Mouse (Mus musculus) midbrain, embryonic 16.5 days (tissue): ENCODE measurements around the gene Susd5. TPM values are rescaled to one million over a fixed set of nuclear protein-coding genes. Genes with fewer than 3 reads are reported as not detected.

ENCODE experiments used
- ATAC-seq: fragments of 200-750 bp; cut with Nextera tagmentation; 2 replicates; pipeline ENCODE4 v1.8.0; 2017; ENCODE audit warnings: moderate TSS enrichment
- H3K27ac ChIP-seq: fragments of 300-500 bp; sonication (generic); 2 replicates; pipeline ENCODE4 v1.5.1; 2014; ENCODE audit warnings: mild to moderate bottlenecking, low read length, mixed read lengths
- H3K27me3 ChIP-seq: fragments of 300-500 bp; sonication (generic); 2 replicates; pipeline ENCODE4 v1.6.1; 2014; ENCODE audit warnings: low read depth, low read length, mixed read lengths; ENCODE audit not compliant: control insufficient read depth, insufficient read depth
- H3K36me3 ChIP-seq: fragments of 300-500 bp; sonication (generic); 2 replicates; pipeline ENCODE4 v1.6.1; 2014; ENCODE audit warnings: mild to moderate bottlenecking, low read length, moderate library complexity, mixed read lengths; ENCODE audit not compliant: control insufficient read depth, insufficient read depth
- H3K4me1 ChIP-seq: fragments of 300-500 bp; sonication (generic); 2 replicates; pipeline ENCODE4 v1.6.1; 2014; ENCODE audit warnings: mild to moderate bottlenecking, low read length, mixed read lengths; ENCODE audit not compliant: control insufficient read depth, insufficient read depth
- H3K4me2 ChIP-seq: fragments of 300-500 bp; sonication (generic); 2 replicates; pipeline ENCODE4 v1.6.1; 2014; ENCODE audit warnings: mild to moderate bottlenecking, low read length, mixed read lengths
- H3K4me3 ChIP-seq: fragments of 300-500 bp; sonication (generic); 2 replicates; pipeline ENCODE4 v1.5.1; 2014; ENCODE audit warnings: low read depth, mild to moderate bottlenecking, low read length, moderate library complexity, mixed read lengths
- H3K9ac ChIP-seq: fragments of 300-500 bp; sonication (generic); 2 replicates; pipeline ENCODE4 v1.6.1; 2014; ENCODE audit warnings: low read depth, low read length, mixed read lengths
- H3K9me3 ChIP-seq: fragments of 300-500 bp; sonication (generic); replicated peaks from 2 replicates; pipeline ENCODE4 v1.6.1; 2014; ENCODE audit warnings: mild to moderate bottlenecking, low read length, mixed read lengths; ENCODE audit not compliant: control insufficient read depth, poor library complexity, severe bottlenecking
- WGBS: fragments of 180-500 bp; shearing (Covaris S2); extraction: QIAGEN DNeasy Blood & Tissue Kit; methylation state at CpG from one replicate; pipeline ENCODE4 v1.1.7; 2014; 5-methylcytosine and 5-hydroxymethylcytosine counted together
- polyA plus RNA-seq: library from polyadenylated mRNA; unstranded; fragments of >200 nt; fragmentation: Nextera tagmentation; extraction: Ambion mirVana; gene quantifications from 2 replicates; pipeline ENCODE4 v1.2.1, GENCODE M21; 2015

The Susd5 gene
- polyA plus RNA-seq: 0.55 and 0.72 TPM in 2 replicates

DNA sequence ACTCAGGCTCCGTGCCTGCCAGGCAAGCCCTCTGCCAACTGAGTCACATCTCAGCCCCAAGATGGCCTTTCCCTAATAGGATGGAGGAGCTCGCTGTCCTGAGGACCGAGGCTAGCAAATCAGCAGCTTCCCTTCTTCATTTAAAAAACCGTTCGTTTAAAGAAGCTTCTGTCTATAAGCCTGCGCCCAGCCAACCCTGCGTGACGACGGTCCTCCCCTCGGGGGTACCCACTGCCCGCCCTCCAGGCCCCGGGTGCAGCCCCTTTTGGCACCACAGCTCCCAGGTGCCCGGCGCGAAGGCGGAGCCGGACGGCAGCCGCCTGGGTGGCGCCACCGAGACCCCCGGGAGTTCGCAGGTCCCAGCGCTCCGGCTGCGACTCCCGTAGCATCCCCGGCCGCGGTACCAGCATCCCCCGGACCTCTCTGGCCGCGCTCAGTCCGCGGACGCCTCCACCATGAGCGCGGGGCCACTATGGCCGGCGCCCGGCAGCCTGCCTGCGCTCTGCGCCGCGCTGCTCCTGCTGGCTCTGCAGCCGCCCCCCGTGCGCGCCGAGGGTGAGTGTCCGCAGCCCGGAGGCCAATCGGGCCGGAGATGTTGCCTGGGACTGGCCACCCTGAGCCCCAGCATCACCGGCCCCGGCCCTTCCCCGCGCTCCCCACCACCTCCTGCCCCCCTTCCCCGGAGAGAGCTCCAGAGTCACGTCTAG, at the start of gene Susd5:
TSS of gene Susd5 (plus strand) at position 51 of the 707 bp plus-strand sequence.
- H3K9ac ChIP-seq: peak within 1 kb of the TSS; percentile 60
- ATAC-seq: peak; percentile 60
- no peaks in the 10 kb centered on the region for H3K9me3 ChIP-seq

DNA sequence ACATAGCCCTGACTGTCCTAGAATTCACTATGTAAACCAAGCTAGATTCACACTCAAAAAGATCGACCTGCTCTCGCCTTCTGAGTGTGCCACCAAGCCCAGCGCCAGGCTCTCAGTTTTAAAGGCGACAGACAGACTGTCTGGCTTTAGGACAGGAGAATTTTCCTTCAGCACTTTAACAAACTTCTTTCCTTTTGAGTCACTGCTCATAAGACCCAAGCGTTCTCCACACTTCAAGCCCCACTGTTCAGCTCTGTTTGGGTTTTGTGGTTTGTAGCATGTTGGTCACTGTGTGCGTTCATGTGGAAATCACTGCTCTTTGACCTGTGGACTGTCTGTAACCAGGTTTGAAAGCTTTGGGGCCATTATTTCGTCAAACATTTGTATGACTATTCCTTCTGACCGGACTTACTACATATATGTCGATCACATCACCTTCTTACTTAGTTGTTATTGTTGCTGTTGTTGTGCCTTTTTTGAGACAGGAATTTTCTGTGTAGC, 49.0 kb upstream of the Susd5 start:
- no peak for ATAC-seq
- Histone ChIP-seq H3K4me3 (no peak overlapping the region), H3K27me3 (no peaks in the 10 kb centered on the region), H3K36me3 (no peaks in the 10 kb centered on the region), H3K9me3 (no peaks in the 10 kb centered on the region), H3K4me2 (no peak overlapping the region), H3K27ac (no peak overlapping the region), H3K9ac (no peak overlapping the region), H3K4me1 (no peaks in the 10 kb centered on the region)
- WGBS: 94% methylated on average over 9 of the region's 9 CpGs

More for the DNA sequence above, at the start of gene Susd5:
- Histone ChIP-seq H3K27ac (no peak within 1 kb of the TSS), H3K4me1 (0 out of 2 replicates have a peak, but pooled peaks cover 2% of the 10 kb centered on the region), H3K4me3 (peak within 1 kb of the TSS; percentile 48), H3K4me2 (peak within 1 kb of the TSS; percentile 76), H3K36me3 (no peaks in the 10 kb centered on the region), H3K27me3 (peaks cover 14% of the 10 kb centered on the region)
- WGBS: under 1% methylated on average over 57 of the region's 60 CpGs

DNA sequence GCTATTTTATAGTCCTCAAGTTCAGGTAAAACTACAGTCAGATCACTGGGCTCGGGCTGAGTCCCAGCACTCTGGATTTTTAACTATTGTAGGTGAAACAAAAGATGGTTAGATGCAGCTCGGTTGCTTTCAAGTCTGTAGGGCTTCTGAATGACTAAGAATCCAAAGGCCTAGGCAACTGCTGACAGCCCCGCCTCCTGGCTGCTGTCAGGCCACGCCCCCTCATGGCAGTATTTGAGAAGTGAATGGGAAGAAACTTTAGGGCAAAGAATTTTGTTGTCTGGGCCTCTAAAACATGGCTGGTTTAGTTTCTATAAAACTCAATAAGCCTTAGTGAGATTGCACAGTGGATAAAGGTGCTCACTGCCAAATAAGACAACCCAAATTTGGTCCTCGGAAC, 47.4 kb upstream of the Susd5 start:
- no peak overlapping the region for H3K27ac ChIP-seq
- no peak overlapping the region for H3K4me3 ChIP-seq
- H3K9ac ChIP-seq: no peak overlapping the region
- H3K36me3 ChIP-seq: no peaks in the 10 kb centered on the region
- H3K27me3 ChIP-seq: no peaks in the 10 kb centered on the region
- ATAC-seq: no peak
- no peaks in the 10 kb centered on the region for H3K4me1 ChIP-seq
- H3K4me2 ChIP-seq: no peak overlapping the region
- WGBS: 38% methylated on average over 5 of the region's 5 CpGs
- H3K9me3 ChIP-seq: no peaks in the 10 kb centered on the region

- no peaks in the 10 kb centered on the region for H3K4me1 ChIP-seq
- H3K36me3 ChIP-seq: no peaks in the 10 kb centered on the region
- no peak overlapping the region for H3K4me3 ChIP-seq
- no peaks in the 10 kb centered on the region for H3K9me3 ChIP-seq
- 80% methylated on average over 18 of the region's 18 CpGs for WGBS
- no peak for ATAC-seq
- no peaks in the 10 kb centered on the region for H3K27me3 ChIP-seq
- H3K9ac ChIP-seq: no peak overlapping the region
- H3K27ac ChIP-seq: no peak overlapping the region
- H3K4me2 ChIP-seq: no peak overlapping the region
These were observed 45.7 kb upstream of the Susd5 start for GRCm38 (mm10) chr9:114011203-114011602.

- H3K4me1 ChIP-seq: no peaks in the 10 kb centered on the region
- H3K36me3 ChIP-seq: no peaks in the 10 kb centered on the region
- H3K9ac ChIP-seq: no peak overlapping the region
- no peaks in the 10 kb centered on the region; the same call in 1 of the 2 replicates for H3K9me3 ChIP-seq
- no peaks in the 10 kb centered on the region for H3K27me3 ChIP-seq
- ATAC-seq: no peak
- no peak overlapping the region for H3K27ac ChIP-seq
- H3K4me3 ChIP-seq: no peak overlapping the region
- no peak overlapping the region for H3K4me2 ChIP-seq
- WGBS: 62% methylated on average over 1 of the region's 1 CpGs
These were observed 42.9 kb upstream of the Susd5 start for GRCm38 (mm10) chr9:114014034-114014433.

- H3K9me3 ChIP-seq: no peaks in the 10 kb centered on the region; the same call in 1 of the 2 replicates
- H3K4me1 ChIP-seq: no peaks in the 10 kb centered on the region
- H3K36me3 ChIP-seq: no peaks in the 10 kb centered on the region
- H3K9ac ChIP-seq: no peak overlapping the region
- WGBS: 87% methylated on average over 4 of the region's 4 CpGs
- H3K27me3 ChIP-seq: no peaks in the 10 kb centered on the region
- ATAC-seq: no peak
- no peak overlapping the region for H3K27ac ChIP-seq
- H3K4me2 ChIP-seq: no peak overlapping the region
- no peak overlapping the region for H3K4me3 ChIP-seq
These were observed 41.2 kb upstream of the Susd5 start for GRCm38 (mm10) chr9:114015724-114016123.

DNA sequence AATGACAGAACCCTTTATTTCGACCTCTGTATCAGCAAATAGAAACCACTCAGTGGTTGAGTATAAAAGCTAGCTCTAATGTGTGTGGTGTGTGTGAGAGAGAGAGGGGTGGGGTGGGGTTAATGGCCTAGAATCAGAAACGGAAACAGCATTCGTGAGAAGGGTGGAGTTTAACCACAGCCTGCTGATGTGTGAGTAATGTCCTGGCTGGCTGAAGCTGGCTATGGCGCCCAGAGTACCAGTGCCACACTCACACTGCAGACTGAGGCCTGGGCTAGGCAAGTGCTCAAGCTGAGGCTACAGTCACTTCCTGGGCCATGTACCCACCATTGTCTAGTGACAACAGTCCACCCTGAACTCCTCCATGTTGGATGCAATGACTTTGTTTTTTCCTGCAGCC, 40.5 kb upstream of the Susd5 start:
- Histone ChIP-seq H3K9me3 (no peaks in the 10 kb centered on the region; the same call in 1 of the 2 replicates), H3K27ac (no peak overlapping the region), H3K4me1 (no peaks in the 10 kb centered on the region), H3K4me3 (no peak overlapping the region), H3K27me3 (no peaks in the 10 kb centered on the region), H3K4me2 (no peak overlapping the region), H3K36me3 (no peaks in the 10 kb centered on the region), H3K9ac (no peak overlapping the region)
- no peak for ATAC-seq
- 89% methylated on average over 4 of the region's 4 CpGs for WGBS

DNA sequence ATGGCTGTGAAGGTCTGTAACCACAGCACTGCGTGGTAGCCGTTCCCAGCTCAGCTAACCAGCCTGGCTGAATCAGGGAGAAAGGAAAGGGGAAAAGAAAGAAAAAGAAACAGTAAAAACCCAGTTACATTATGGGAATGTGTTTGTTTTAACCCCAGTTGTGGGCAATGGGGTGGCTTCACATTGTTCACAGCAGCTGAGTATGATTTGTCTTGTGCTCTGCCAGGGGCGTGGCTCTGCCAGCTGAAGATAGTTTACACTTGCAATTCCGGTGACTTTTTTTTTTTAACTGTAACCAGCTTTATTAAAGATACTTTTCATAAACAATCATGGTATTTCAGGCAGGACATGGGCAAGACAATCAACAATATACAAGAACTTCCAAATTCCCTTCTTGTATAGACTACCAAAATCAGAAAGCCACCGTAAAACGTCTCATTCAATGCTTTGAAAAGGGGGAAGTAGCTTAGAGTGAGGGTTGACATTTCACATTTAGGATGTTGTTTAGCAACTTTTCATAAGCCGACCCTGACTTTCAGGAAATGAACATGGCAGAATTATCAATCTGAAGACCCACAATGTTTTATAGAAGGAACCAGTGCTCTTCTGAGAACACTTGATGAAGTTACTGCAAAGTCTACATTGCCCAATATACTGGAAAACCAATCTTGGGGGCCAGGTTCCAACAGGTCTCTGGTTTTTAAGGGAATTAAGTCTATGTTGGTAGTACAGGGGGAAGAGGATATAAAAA, 37.8 kb upstream of the Susd5 start:
- H3K27ac ChIP-seq: no peak overlapping the region
- H3K9ac ChIP-seq: no peak overlapping the region
- no peaks in the 10 kb centered on the region for H3K4me1 ChIP-seq
- no peak overlapping the region for H3K4me3 ChIP-seq
- 94% methylated on average over 7 of the region's 7 CpGs for WGBS
- ATAC-seq: no peak
- no peaks in the 10 kb centered on the region; the same call in 1 of the 2 replicates for H3K9me3 ChIP-seq
- H3K4me2 ChIP-seq: no peak overlapping the region
- no peaks in the 10 kb centered on the region for H3K27me3 ChIP-seq
- H3K36me3 ChIP-seq: no peaks in the 10 kb centered on the region

GRCm38 (mm10) chr9:114022141-114022540, 34.8 kb upstream of the Susd5 start:
- H3K4me3 ChIP-seq: no peak overlapping the region
- H3K27me3 ChIP-seq: no peaks in the 10 kb centered on the region
- H3K4me1 ChIP-seq: peaks cover 12% of the 10 kb centered on the region
- WGBS: 65% methylated on average over 4 of the region's 4 CpGs
- no peaks in the 10 kb centered on the region for H3K36me3 ChIP-seq
- no peaks in the 10 kb centered on the region; the same call in 1 of the 2 replicates for H3K9me3 ChIP-seq
- H3K4me2 ChIP-seq: no peak overlapping the region
- no peak overlapping the region for H3K27ac ChIP-seq
- H3K9ac ChIP-seq: no peak overlapping the region
- no peak for ATAC-seq
